Mouse (Mus musculus) brain, embryonic 18.5 days (tissue): ENCODE data around the gene Tspear.

ENCODE experiments used
- DNase-seq: peaks from one replicate; pipeline ENCODE4 v3.0.0-alpha.2; 2012; ENCODE audit warnings: low read depth, low spot score

Gene Tspear

DNA sequence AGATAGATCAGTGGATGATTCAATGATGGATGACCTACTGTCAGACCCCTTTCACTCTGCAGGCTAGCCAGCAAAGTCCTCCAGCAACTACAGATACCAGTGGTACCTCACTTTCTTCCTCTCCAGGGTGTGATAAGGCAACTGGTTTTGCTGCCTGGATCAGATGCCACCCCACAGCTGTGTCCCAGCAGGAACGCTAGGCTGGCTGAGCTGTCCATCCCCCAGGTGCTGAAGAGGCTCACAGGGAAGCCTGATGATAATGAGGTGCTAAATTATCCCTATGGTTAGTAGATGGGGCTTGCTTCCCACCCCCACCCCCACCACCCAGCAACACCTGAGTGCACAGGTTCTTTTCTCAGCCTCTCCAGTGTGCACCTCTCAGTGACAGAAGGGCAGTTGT, 181.2 kb downstream of the Tspear start:
- DNase-seq = no peak

- no peak for DNase-seq
Observed at GRCm38 (mm10) chr10:77869651-77870050, 183.3 kb downstream of the Tspear start.

DNA sequence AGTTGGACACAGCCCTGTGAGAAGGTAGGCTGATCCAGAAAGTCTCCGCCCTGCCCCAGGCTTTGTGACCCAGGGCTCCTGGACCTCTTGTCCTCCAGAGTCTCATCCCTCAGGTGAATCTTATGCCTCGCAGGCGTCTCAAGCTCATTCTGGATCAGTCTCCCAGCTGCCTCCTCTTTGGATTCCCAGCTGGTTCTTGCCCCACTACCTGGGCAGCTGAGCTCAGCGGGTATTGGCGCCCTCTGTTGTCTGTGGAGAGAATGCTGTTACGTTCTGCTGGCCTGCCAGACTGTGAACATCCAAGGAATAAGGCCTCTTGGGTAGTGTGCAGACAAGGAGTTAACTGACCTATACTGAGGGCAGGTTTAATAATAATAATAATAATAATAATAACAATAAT, 192.6 kb downstream of the Tspear start:
- DNase-seq = no peak

GRCm38 (mm10) chr10:77880305-77880704, 193.9 kb downstream of the Tspear start:
- DNase-seq = no peak

- DNase-seq = no peak
Observed at GRCm38 (mm10) chr10:77882553-77882952, 196.2 kb downstream of the Tspear start.

DNA sequence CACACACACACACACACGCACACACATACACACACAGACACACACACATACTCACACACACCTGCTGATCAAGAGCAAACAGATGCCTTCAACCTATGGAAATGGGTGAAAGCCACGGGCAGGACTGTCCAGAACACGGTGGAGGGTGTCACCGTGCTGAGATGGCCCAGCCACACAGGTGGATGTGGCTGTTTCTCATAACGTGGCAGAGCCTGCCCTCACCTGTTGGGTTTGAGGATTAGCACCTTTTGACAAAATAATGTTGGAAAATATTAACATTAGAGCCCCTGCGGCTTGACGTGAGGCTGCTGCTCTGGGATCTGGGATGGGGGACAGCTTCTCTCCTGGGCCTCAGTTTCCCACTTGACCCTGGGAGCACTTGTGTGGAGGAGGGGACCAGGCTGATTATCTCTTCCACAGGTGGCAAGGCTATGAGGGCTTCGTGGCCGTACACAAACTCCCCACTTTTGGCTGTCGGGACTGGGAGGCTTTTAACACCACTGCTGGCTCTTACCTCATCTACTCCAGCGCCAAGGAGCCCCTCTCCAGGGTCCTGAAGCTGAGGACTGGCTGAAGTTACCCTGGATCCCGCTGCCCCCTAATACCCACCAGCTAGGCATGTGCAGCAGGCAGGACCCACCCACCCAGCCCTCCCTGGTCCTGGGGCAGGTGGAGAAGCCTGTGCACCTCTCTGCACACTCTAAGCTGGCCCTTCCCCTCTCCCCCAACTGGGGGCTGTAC, 199.8 kb downstream of the Tspear start:
- DNase-seq = no peak

DNA sequence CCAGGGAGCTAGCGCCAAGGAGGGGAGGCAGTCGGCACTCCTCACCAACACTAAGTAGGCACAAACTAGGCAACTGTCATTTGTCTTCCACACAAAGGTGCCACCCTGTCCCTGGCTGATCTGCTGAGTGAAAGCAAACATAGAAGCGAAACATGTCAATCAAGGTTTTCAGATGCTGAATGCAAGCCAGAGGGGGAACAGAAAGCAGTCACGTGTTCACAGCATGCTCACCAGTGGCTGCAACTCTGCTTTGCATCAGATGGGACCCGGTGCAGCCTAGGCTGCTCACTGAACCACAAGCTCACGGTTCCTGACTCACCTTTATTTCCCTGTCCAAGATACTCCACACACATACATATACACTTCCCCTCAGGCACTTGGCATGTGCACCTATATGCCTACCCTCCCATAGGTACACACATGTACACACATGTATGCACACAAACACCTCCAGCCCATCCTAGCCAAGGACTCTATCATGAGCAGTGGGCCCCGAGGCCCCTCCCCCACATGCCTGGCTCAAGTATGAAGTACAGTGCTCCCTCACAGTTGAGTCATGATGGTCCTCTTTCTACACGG, 204.7 kb downstream of the Tspear start:
- DNase-seq = no peak

DNA sequence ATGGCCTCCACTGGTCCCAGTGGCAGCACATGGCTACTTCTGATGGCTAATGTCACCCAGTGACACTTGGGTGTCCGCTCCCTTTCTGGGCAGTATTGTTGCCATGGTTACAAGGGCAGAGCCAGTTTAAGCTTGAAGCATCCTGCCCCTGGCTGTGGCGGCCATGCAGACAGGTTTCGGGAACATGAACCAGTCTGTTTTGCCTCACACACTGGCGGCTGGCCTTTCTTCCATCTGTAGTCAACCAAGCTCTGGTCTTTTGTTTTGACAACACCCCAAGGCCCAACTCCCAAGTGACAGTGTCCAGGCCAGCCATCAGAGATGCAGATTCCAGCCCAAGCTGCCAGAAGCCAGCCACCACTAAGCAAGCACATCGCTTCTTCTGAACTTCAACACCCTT, 209.2 kb downstream of the Tspear start:
- DNase-seq = no peak

GRCm38 (mm10) chr10:77900126-77900525, 213.8 kb downstream of the Tspear start:
- DNase-seq = no peak

DNA sequence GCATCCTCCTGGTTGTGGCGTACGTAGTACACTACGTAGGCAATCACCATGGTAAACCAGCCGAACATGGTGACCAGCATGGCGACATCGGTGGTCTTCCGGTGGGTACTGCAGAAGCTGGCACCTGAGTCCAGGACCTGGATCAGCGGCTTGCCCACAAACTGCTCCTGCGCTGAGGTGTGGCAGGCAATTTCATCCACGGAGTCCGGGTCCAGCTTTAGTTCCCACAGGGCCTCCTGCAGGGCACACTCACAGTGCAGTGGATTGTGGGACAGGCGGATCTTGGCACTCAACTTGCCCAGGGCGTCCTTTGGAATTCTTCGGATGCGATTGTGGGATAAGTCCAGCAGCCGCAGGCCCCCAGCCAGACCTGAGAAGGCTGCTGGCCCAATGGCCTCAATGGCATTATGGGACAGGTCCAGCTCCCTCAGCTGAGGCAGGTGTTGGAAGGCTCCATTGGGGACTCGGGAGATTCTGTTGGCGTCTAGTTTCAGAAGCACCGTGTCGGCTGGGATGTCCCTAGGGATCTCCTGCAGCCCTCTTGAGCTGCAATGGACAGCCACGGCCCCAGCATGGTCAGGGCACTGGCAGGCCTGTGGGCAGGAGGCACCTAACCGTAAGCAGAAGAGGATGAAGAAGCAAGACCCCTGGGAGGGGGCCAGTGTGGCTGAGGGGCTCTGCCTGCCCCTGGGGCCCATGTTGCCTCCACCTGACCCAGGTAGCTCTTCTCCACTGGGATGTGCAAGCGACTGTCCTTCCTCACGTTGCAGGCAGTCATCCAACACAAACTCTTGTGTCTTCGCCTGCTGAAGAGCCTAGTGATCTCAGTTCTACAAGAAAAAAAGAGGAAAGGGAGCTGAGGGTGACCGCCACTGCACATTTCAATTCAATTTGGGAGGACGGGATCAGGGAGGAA, 214.8 kb downstream of the Tspear start:
- DNase-seq = no peak

GRCm38 (mm10) chr10:77901871-77902210, 215.5 kb downstream of the Tspear start:
- peak; percentile 4 for DNase-seq

DNA sequence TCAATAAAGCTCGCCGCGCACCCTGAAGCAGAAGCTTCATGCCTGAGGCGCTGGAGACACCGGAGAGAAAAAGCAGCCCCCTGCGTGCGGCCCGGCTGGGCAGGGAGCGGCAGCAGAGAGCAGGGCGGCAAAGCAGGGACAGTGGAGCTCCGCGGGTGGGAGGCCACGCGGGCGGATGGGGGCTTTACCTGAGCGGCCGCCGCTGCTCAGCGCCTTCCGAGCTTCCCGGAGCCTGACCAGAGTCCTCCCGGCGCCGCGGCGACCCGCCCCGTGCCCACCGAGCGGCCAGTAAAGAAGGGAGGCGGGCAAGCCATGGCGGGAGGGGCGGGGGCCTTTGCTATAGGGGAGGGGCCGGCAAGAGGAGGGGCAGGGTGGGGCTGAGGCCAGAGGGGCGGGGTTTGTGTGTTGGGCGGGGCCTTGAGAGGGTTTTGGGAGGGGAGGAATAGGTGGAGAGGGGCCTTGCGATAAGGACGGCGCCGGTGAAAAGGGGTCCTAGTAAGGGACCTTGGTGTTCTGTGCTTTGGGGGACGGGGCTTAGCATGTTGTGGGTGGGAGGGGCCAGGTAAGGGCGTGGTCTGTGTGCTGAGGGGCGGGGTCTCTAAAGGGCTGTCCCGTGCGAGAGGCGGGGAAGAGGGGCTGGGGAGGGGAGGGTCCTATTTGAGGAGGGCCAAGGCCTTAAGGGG, 216.0 kb downstream of the Tspear start, which contains the start of gene Lrrc3:
Gene Lrrc3 (minus strand): TSS at position 326 of the 683 bp plus-strand sequence.
- no peak for DNase-seq

DNA sequence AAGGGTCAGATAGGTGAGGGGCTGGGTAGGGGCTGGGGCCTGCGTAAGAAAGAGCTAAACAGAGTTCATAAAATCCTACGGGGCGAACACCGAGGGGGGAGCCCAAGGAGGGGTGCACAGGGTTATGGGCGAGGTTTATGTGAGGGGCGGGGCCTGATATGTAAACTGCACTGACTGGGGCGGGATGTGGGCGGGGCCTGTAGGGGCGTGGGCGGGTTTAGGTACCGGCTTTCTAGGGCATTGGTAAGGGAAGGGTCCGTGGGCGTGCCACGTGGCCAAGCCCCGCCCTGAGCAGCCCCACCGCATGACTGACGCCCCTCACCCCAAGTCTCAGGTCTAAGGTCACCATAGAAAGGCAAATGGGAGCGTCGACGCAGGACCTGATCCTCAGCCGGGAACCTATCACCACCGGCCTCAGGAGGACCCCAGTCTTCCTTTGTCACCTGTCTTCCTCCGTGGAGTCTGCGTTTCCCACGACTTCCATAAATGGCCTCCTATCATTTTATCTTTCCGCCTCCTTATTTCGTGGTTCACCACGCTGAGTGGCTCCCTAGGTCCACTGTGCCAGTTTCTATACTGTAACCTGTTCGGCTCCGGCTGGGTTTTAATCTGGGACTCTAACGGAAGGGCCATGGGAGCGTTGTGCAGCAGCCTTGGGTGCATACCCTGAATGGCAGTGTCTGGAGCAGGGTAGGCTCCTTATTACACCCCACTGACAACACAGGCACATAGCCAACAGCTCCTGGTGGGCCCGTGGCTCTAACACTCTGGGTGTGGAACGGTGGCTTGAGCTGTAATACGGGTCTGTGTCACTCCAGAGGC, 216.7 kb downstream of the Tspear start:
- peak; percentile 85 for DNase-seq

GRCm38 (mm10) chr10:77912605-77913004, 226.2 kb downstream of the Tspear start:
- DNase-seq = no peak

DNA sequence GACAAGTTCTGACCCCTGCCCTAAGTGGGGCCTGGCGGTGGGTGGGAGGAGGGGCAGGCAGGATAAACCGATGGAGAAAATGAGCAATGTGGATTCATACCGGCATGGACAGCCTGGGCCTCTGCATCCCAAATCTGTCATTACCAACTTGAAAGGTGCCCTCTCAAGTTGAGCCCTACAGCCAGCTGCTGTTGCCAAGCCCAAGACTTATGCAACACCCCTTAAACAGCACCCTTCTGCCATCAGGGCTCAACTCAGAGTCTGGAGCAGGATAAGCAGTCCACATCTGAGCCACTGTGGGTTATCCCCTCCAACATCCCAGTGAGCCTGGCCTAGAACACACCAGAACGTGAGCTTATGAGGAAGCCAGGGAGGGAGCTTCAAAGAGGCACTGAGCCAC, 226.9 kb downstream of the Tspear start:
- no peak for DNase-seq

- DNase-seq = no peak
Observed at GRCm38 (mm10) chr10:77916636-77917335, 230.4 kb downstream of the Tspear start.

DNA sequence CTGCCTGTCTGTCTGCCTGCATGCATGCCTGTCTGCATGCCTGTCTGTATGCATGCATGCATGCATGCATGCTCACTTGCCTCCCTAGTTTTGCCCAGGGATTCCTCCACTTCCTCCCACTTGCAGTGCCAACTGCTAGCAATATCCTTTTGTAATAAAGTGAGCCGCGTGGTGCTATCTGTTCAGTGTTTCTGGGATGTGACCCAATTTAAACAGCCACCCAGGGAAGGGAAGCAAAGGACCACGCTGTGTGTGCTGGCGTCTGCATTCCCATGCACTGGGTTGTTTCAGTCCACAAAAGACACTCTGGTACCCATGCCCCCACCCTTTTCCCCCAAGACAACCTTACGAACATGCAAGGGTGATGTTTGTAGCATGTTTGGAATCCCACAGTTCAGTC, 234.6 kb downstream of the Tspear start:
- DNase-seq = no peak

DNA sequence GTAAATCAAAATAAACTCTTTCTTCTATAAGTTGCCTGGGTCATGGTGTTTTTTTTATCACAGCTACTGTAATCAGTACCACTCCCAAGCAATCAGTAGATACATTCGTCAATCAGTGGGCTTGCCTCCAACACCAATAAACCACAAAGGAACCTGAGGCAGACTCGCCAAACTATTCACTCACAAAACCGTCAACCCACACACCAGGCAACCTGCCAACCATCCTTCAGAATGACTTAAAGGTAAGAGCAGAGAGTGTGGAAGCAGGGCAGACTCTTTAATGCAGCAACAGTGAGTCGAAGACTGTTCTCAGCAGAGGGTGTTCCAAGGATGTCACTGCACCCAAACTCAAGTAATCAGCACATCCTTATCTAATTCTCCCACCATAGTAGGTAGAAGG, 236.3 kb downstream of the Tspear start:
- DNase-seq = no peak

- no peak for DNase-seq
Observed at GRCm38 (mm10) chr10:77926140-77926539, 239.8 kb downstream of the Tspear start.

DNA sequence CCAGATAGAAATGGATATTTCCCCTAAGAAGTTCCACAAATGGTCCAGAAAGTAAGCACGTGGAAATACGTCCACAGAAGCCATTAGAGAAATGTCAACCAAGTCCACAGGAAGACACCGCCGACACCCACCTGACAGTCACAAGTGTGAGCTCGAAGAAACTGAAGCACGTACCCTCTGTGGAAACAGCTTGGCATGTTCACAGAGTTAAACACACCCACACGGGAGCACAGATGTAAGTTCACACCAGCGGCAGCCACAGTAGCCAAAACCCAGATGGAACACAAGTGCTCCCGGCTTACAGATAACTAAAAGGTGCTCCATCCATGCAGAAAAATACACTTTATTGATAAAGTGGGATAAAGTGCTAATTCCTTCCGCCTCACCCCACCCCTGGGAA, 241.0 kb downstream of the Tspear start:
- DNase-seq = no peak
